Mouse (Mus musculus) spleen, adult 2 months (tissue): Measurements from ENCODE around the gene Gpr27.

ENCODE experiments used
- CTCF ChIP-seq: fragments of 200-500 bp; IDR thresholded peaks from 2 replicates; pipeline ENCODE4 v1.5.1; 2011; ENCODE audit warnings: mild to moderate bottlenecking, inconsistent platforms; ENCODE audit not compliant: insufficient read depth, insufficient read length, insufficient replicate concordance; ENCODE audit errors: extremely low read depth
- POLR2A ChIP-seq: fragments of 200-500 bp; IDR thresholded peaks from 2 replicates; pipeline ENCODE4 v1.6.1; 2011; ENCODE audit warnings: low read depth, low read length, inconsistent platforms

DNA sequence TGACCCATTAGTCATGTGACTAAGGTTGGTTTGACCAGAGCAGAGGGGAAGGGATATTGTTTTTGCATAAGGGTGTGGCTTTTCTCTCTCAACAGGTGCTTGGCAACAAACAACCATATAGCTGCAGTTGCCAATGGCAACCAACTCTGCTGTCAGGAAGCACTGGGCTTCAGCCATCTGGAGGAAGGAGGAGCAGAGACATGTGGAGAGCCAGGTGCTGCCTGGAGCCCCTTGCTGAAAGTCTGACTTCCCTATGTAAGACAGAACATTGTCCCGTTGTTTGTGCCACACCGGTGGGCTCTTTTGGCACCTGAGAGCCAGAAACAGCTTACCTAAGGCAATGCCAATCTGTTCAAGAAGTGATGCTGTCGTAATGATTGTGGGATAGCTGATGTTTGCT, 50.4 kb downstream of the Gpr27 start:
- TF ChIP-seq POLR2A: no peak
- no peak for TF ChIP-seq CTCF
